Mouse (Mus musculus) midbrain, embryonic 11.5 days (tissue): ENCODE data around the gene Exosc9. TPM values are rescaled to one million over a fixed set of nuclear protein-coding genes. Genes with fewer than 3 reads are reported as not detected.

Experiments used
- ATAC-seq: fragments of 200-750 bp; cut with Nextera tagmentation; 2 replicates; pipeline ENCODE4 v1.8.0; 2017; ENCODE audit warnings: moderate TSS enrichment, moderate library complexity; ENCODE audit not compliant: low FRiP score
- DNase-seq: peaks from one replicate; pipeline ENCODE4 v3.0.0; 2015; ENCODE audit warnings: low spot score; ENCODE audit errors: missing footprints
- H3K27ac ChIP-seq: fragments of 300-500 bp; sonication (generic); 2 replicates; pipeline ENCODE4 v1.5.1; 2014; ENCODE audit warnings: low read depth, low read length
- H3K27me3 ChIP-seq: fragments of 300-500 bp; sonication (generic); 2 replicates; pipeline ENCODE4 v1.6.1; 2014; ENCODE audit warnings: mild to moderate bottlenecking, low read length, moderate library complexity, mixed read lengths; ENCODE audit not compliant: control insufficient read depth, insufficient read depth
- H3K36me3 ChIP-seq: fragments of 300-500 bp; sonication (generic); 2 replicates; pipeline ENCODE4 v1.6.1; 2014; ENCODE audit warnings: mild to moderate bottlenecking, low read length, moderate library complexity, mixed read lengths; ENCODE audit not compliant: control insufficient read depth, insufficient read depth
- H3K4me1 ChIP-seq: fragments of 300-500 bp; sonication (generic); 2 replicates; pipeline ENCODE4 v1.6.1; 2014; ENCODE audit warnings: low read length; ENCODE audit not compliant: control insufficient read depth, insufficient read depth
- H3K4me2 ChIP-seq: fragments of 300-500 bp; sonication (generic); 2 replicates; pipeline ENCODE4 v1.6.1; 2014; ENCODE audit warnings: mild to moderate bottlenecking, moderate library complexity
- H3K4me3 ChIP-seq: fragments of 300-500 bp; sonication (generic); 2 replicates; pipeline ENCODE4 v1.5.1; 2014; ENCODE audit warnings: low read depth, low read length
- H3K9ac ChIP-seq: fragments of 300-500 bp; sonication (generic); 2 replicates; pipeline ENCODE4 v1.6.1; 2014; ENCODE audit warnings: low read length
- H3K9me3 ChIP-seq: fragments of 300-500 bp; sonication (generic); 2 replicates; pipeline ENCODE4 v1.6.1; 2016; ENCODE audit warnings: low read length; ENCODE audit not compliant: control insufficient read depth
- WGBS: fragments of 180-500 bp; shearing (Covaris S2); extraction: QIAGEN DNeasy Blood & Tissue Kit; methylation state at CpG from one replicate; pipeline ENCODE4 v1.1.7; 2014; 5-methylcytosine and 5-hydroxymethylcytosine counted together
- polyA plus RNA-seq: library from polyadenylated mRNA; unstranded; fragments of >200 nt; fragmentation: Nextera tagmentation; extraction: Ambion mirVana; gene quantifications from 2 replicates; pipeline ENCODE4 v1.2.1, GENCODE M21; 2014

Exosc9 gene
- 110 and 113 TPM in 2 replicates for polyA plus RNA-seq

DNA sequence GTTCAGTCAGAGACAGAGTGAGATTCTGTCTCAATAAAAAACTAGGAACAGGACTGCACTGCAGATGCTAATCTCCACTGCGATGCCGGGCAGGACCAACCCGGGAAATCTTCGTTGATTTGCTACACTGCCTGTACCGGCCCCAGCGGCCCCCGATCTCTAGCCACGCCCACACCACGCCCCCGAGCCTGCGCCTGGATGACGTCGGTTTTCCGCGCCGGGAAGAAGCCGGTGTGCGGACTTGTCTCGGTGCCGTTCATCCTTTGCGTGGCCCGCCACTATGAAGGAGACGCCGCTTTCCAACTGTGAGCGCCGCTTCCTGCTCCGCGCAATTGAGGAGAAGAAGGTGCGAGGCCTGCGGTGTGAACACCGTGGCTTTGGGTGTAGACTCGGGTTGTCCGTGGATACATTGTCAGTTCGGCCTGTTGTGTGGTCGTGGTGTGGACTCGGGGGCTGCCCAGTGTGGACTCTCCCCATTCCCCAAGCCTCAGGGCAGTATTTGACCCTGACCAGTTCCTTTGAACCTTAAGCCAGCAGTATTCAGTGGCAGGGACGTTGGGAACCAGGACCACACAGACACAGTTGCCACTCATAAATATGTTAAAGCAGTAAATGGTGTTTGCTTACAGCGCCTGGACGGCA, at the start of gene Exosc9:
Gene Exosc9, plus strand, starts transcription at position 201 of the 642 bp plus-strand sequence.
- DNase-seq (peak; percentile 100), ATAC-seq (peak; percentile 96)
- no peaks in the 10 kb centered on the region for H3K27me3 ChIP-seq
- H3K4me1 ChIP-seq: peaks cover 3% of the 10 kb centered on the region; the same call in 1 of the 2 replicates
- WGBS: 1% methylated on average over 39 of the region's 39 CpGs
- H3K27ac ChIP-seq: peak within 1 kb of the TSS; percentile 90
- H3K9ac ChIP-seq: peak within 1 kb of the TSS; percentile 79
- H3K9me3 ChIP-seq: no peaks in the 10 kb centered on the region
- H3K4me3 ChIP-seq: peak within 1 kb of the TSS; percentile 86
- H3K36me3 ChIP-seq: peaks cover 11% of the 10 kb centered on the region
- H3K4me2 ChIP-seq: peak within 1 kb of the TSS; percentile 72

GRCm38 (mm10) chr3:36505306-36505705, 47.1 kb upstream of the Exosc9 start:
- DNase-seq: no peak
- ATAC-seq: peak; percentile 67
- no peaks in the 10 kb centered on the region for H3K36me3 ChIP-seq
- H3K9ac ChIP-seq: no peak overlapping the region
- no peak overlapping the region for H3K4me3 ChIP-seq
- H3K9me3 ChIP-seq: no peaks in the 10 kb centered on the region
- WGBS: 77% methylated on average over 8 of the region's 8 CpGs
- H3K27me3 ChIP-seq: no peaks in the 10 kb centered on the region
- no peak overlapping the region for H3K27ac ChIP-seq
- peaks cover 3% of the 10 kb centered on the region; the same call in 1 of the 2 replicates for H3K4me1 ChIP-seq
- H3K4me2 ChIP-seq: no peak overlapping the region

DNA sequence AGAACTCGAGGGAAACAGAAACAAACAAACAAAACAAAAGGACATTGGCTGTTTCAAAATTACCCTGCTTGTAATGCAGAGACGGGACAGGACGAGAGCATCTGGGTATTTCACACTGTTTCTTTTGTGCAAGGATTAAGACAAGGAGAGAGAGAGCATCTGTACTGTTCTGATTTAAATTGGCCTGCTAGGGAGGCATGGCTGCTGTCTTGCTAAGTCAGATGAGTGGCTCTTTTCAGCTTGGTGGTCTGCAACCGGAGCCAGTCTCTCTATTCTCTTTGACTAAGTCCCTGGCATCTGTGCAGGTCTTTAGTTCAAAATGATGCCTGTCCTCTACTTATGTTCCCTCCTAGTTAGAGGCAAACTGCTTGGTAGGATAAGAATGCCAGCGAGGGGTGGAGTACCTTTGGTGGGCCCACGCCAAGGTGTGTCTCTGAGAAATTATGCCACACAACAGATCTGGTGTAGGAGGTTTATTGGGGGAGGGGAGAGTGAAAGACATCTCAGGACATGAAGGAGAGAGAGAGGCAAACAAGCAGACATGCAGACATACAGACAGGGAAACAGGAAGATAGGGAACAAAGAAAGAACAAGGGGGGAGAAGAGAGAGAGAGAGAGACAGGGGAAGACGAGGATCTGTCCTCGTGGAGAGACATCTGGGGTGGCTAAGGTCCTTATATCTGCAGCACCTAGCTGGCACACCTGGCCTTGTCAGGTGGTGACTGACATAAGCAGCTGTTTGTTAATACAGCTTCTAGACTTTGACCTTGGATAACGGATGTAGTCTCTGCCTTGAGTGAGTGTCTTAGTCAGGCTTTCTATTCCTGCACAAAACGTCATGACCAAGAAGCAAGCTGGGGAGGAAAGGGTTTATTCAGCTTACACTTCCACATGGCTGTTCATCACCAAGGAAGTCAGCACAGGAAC, 46.3 kb upstream of the Exosc9 start:
- H3K27ac ChIP-seq: peak overlapping the region; percentile 36; the same call in 1 of the 2 replicates
- H3K4me3 ChIP-seq: no peak overlapping the region
- no peak overlapping the region for H3K4me2 ChIP-seq
- no peaks in the 10 kb centered on the region for H3K9me3 ChIP-seq
- DNase-seq (peak; percentile 86), ATAC-seq (peak; percentile 70)
- no peak overlapping the region for H3K9ac ChIP-seq
- H3K27me3 ChIP-seq: no peaks in the 10 kb centered on the region
- peaks cover 3% of the 10 kb centered on the region; the same call in 1 of the 2 replicates for H3K4me1 ChIP-seq
- WGBS: 47% methylated on average over 10 of the region's 10 CpGs
- H3K36me3 ChIP-seq: no peaks in the 10 kb centered on the region

DNA sequence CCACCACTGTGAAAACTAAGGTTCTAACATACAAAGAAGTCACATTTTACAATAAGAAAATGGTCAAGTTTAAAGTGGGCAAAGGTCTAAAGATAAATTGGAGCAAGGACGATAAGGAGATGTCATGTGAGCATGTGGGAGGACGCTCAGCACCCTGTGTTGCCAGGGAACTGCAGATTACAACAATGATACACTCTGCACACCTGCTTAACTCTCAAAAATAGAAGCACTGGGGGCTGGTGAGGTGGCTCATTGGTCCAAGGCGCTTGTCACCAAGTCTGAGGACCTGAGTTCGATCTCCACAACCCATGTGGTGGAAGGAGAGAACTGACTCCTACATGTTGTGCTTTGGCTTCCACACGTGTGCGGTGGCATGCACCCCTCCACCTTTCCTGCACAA, 40.9 kb upstream of the Exosc9 start:
- H3K4me2 ChIP-seq: no peak overlapping the region
- no peaks in the 10 kb centered on the region for H3K9me3 ChIP-seq
- no peak overlapping the region for H3K27ac ChIP-seq
- no peak for DNase-seq
- H3K27me3 ChIP-seq: no peaks in the 10 kb centered on the region
- no peaks in the 10 kb centered on the region for H3K4me1 ChIP-seq
- no peaks in the 10 kb centered on the region for H3K36me3 ChIP-seq
- 91% methylated on average over 6 of the region's 6 CpGs for WGBS
- H3K9ac ChIP-seq: no peak overlapping the region
- no peak for ATAC-seq
- no peak overlapping the region for H3K4me3 ChIP-seq

DNA sequence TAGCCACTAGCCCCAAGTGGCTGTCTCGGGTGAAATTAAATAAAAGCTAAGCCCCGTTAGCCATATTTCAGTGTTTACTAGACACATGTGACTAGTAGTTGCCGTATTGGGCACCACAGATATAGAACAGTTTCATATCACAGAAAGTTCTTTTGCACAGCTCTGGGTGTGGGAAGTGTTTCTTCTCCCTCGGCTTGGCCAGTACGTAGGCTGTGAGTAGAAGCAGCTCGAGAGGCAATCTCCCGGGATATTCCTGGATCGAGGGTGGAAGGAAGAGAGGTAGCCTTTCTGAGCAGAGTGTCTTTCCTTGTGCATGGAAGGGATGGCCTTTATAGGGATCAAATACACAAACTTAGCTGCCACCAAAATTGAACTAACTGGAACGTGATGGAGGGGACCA, 36.2 kb upstream of the Exosc9 start:
- 90% methylated on average over 9 of the region's 9 CpGs for WGBS
- no peaks in the 10 kb centered on the region for H3K36me3 ChIP-seq

GRCm38 (mm10) chr3:36521073-36522060, 31.0 kb upstream of the Exosc9 start, which contains the start of gene Gm11549:
Gm11549 (minus strand) TSS chr3:36521813.
- Histone ChIP-seq H3K4me3 (peak within 1 kb of the TSS; percentile 55), H3K9me3 (no peaks in the 10 kb centered on the region), H3K27ac (no peak within 1 kb of the TSS), H3K9ac (peak within 1 kb of the TSS; percentile 66), H3K27me3 (peaks cover 10% of the 10 kb centered on the region), H3K4me1 (peaks cover 4% of the 10 kb centered on the region), H3K36me3 (no peaks in the 10 kb centered on the region), H3K4me2 (peak within 1 kb of the TSS; percentile 98)
- under 1% methylated on average over 51 of the region's 51 CpGs for WGBS
- ATAC-seq (peak; percentile 71; the same call in 1 of the 2 replicates), DNase-seq (peak; percentile 95)

More for the DNA sequence above, 36.2 kb upstream of the Exosc9 start:
- Histone ChIP-seq H3K27ac (no peak overlapping the region), H3K9ac (no peak overlapping the region), H3K4me3 (no peak overlapping the region), H3K4me2 (no peak overlapping the region), H3K9me3 (no peaks in the 10 kb centered on the region), H3K4me1 (no peaks in the 10 kb centered on the region; the same call in 1 of the 2 replicates), H3K27me3 (peaks cover 10% of the 10 kb centered on the region)
- ATAC-seq: no peak
- DNase-seq: no peak

DNA sequence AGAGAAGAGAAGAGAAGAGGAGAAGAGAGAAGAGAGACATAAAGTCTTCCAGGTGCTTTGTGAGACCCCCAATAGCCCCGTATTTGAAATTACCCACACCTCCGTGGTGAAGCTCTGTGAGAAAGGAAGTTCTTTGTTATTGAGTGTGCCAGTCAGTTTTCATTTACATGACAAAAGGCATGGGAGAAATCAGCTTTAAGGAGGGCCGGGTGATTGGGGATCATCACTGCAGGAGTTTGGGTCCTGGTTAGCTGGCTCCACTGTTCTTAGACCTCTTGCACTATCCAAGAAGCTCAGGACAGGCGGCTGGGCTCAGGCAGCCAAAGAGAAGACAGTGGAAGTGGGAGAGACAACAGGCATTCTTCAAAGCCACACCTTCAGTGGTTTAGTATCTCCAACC, 30.3 kb upstream of the Exosc9 start:
- Histone ChIP-seq H3K36me3 (no peaks in the 10 kb centered on the region), H3K27me3 (peaks cover 10% of the 10 kb centered on the region), H3K4me2 (peak overlapping the region; percentile 98; the same call in 1 of the 2 replicates), H3K4me3 (peak overlapping the region; percentile 55; the same call in 1 of the 2 replicates), H3K9me3 (no peaks in the 10 kb centered on the region), H3K9ac (no peak overlapping the region), H3K4me1 (peaks cover 4% of the 10 kb centered on the region), H3K27ac (no peak overlapping the region)
- 0% methylated on average over 4 of the region's 4 CpGs for WGBS
- DNase-seq (peak; percentile 90), ATAC-seq (no peak)

- no peak overlapping the region for H3K4me2 ChIP-seq
- no peak for ATAC-seq
- no peak for DNase-seq
- peaks cover 10% of the 10 kb centered on the region for H3K27me3 ChIP-seq
- WGBS: 91% methylated on average over 3 of the region's 3 CpGs
- no peaks in the 10 kb centered on the region for H3K36me3 ChIP-seq
- H3K27ac ChIP-seq: no peak overlapping the region
- no peak overlapping the region for H3K9ac ChIP-seq
- no peaks in the 10 kb centered on the region for H3K9me3 ChIP-seq
- H3K4me1 ChIP-seq: peaks cover 4% of the 10 kb centered on the region
- no peak overlapping the region for H3K4me3 ChIP-seq
These were observed 27.9 kb upstream of the Exosc9 start for GRCm38 (mm10) chr3:36524466-36524865.
